Mouse (Mus musculus) midbrain, embryonic 11.5 days (tissue): ENCODE measurements at regions not wholly inside any gene's neighbourhood (a gene's known extent, or its start where the extent isn't known, plus 50 kb on each side); places are given as distances from the start of the nearest gene placed in this dataset.

Source experiments
- ATAC-seq: fragments of 200-750 bp; cut with Nextera tagmentation; 2 replicates; pipeline ENCODE4 v1.8.0; 2017; ENCODE audit warnings: moderate TSS enrichment, moderate library complexity; ENCODE audit not compliant: low FRiP score
- DNase-seq: peaks from one replicate; pipeline ENCODE4 v3.0.0; 2015; ENCODE audit warnings: low spot score; ENCODE audit errors: missing footprints
- H3K27ac ChIP-seq: fragments of 300-500 bp; sonication (generic); 2 replicates; pipeline ENCODE4 v1.5.1; 2014; ENCODE audit warnings: low read depth, low read length
- H3K27me3 ChIP-seq: fragments of 300-500 bp; sonication (generic); 2 replicates; pipeline ENCODE4 v1.6.1; 2014; ENCODE audit warnings: mild to moderate bottlenecking, low read length, moderate library complexity, mixed read lengths; ENCODE audit not compliant: control insufficient read depth, insufficient read depth
- H3K36me3 ChIP-seq: fragments of 300-500 bp; sonication (generic); 2 replicates; pipeline ENCODE4 v1.6.1; 2014; ENCODE audit warnings: mild to moderate bottlenecking, low read length, moderate library complexity, mixed read lengths; ENCODE audit not compliant: control insufficient read depth, insufficient read depth
- H3K4me1 ChIP-seq: fragments of 300-500 bp; sonication (generic); 2 replicates; pipeline ENCODE4 v1.6.1; 2014; ENCODE audit warnings: low read length; ENCODE audit not compliant: control insufficient read depth, insufficient read depth
- H3K4me2 ChIP-seq: fragments of 300-500 bp; sonication (generic); 2 replicates; pipeline ENCODE4 v1.6.1; 2014; ENCODE audit warnings: mild to moderate bottlenecking, moderate library complexity
- H3K4me3 ChIP-seq: fragments of 300-500 bp; sonication (generic); 2 replicates; pipeline ENCODE4 v1.5.1; 2014; ENCODE audit warnings: low read depth, low read length
- H3K9ac ChIP-seq: fragments of 300-500 bp; sonication (generic); 2 replicates; pipeline ENCODE4 v1.6.1; 2014; ENCODE audit warnings: low read length
- H3K9me3 ChIP-seq: fragments of 300-500 bp; sonication (generic); 2 replicates; pipeline ENCODE4 v1.6.1; 2016; ENCODE audit warnings: low read length; ENCODE audit not compliant: control insufficient read depth
- WGBS: fragments of 180-500 bp; shearing (Covaris S2); extraction: QIAGEN DNeasy Blood & Tissue Kit; methylation state at CpG from one replicate; pipeline ENCODE4 v1.1.7; 2014; 5-methylcytosine and 5-hydroxymethylcytosine counted together

- DNase-seq (no peak), ATAC-seq (no peak)
- Histone ChIP-seq H3K27me3 (no peaks in the 10 kb centered on the region), H3K4me3 (no peak overlapping the region), H3K9me3 (no peaks in the 10 kb centered on the region), H3K36me3 (no peaks in the 10 kb centered on the region), H3K9ac (no peak overlapping the region), H3K4me2 (no peak overlapping the region), H3K4me1 (no peaks in the 10 kb centered on the region), H3K27ac (no peak overlapping the region)
- 93% methylated on average over 4 of the region's 4 CpGs for WGBS
Measured at GRCm38 (mm10) chr12:97529556-97529955, 729.7 kb downstream of the Galc start.

- no peak for DNase-seq
- no peak for ATAC-seq
- Histone ChIP-seq H3K4me1 (no peaks in the 10 kb centered on the region), H3K36me3 (no peaks in the 10 kb centered on the region), H3K9me3 (no peaks in the 10 kb centered on the region), H3K27ac (no peak overlapping the region), H3K4me3 (no peak overlapping the region), H3K4me2 (no peak overlapping the region), H3K27me3 (no peaks in the 10 kb centered on the region), H3K9ac (no peak overlapping the region)
- WGBS, result 73% methylated on average over 1 of the region's 1 CpGs
Measured at GRCm38 (mm10) chr12:97525931-97526330, 733.3 kb downstream of the Galc start.

GRCm38 (mm10) chr12:97519834-97520489 is 739.3 kb downstream of the Galc start:
- no peak overlapping the region for H3K27ac ChIP-seq
- ATAC-seq (no peak), DNase-seq (no peak)
- no peak overlapping the region for H3K4me3 ChIP-seq
- WGBS, result 89% methylated on average over 4 of the region's 4 CpGs
- no peaks in the 10 kb centered on the region; the same call in 1 of the 2 replicates for H3K4me1 ChIP-seq
- no peaks in the 10 kb centered on the region for H3K36me3 ChIP-seq
- H3K27me3 ChIP-seq, result no peaks in the 10 kb centered on the region
- no peak overlapping the region for H3K4me2 ChIP-seq
- no peaks in the 10 kb centered on the region for H3K9me3 ChIP-seq
- H3K9ac ChIP-seq, result no peak overlapping the region

GRCm38 (mm10) chr12:97517534-97517933 is 741.7 kb downstream of the Galc start:
- H3K27me3 ChIP-seq, result no peaks in the 10 kb centered on the region
- no peak overlapping the region for H3K4me3 ChIP-seq
- DNase-seq (no peak), ATAC-seq (no peak)
- H3K36me3 ChIP-seq, result no peaks in the 10 kb centered on the region
- H3K4me1 ChIP-seq, result no peaks in the 10 kb centered on the region; the same call in 1 of the 2 replicates
- H3K4me2 ChIP-seq, result no peak overlapping the region
- no peak overlapping the region for H3K27ac ChIP-seq
- no peak overlapping the region for H3K9ac ChIP-seq
- WGBS, result 80% methylated on average over 2 of the region's 2 CpGs
- H3K9me3 ChIP-seq, result no peaks in the 10 kb centered on the region

GRCm38 (mm10) chr12:97515805-97516204 is 743.5 kb downstream of the Galc start:
- no peak for ATAC-seq
- 95% methylated on average over 5 of the region's 5 CpGs for WGBS

GRCm38 (mm10) chr12:97511866-97512265 is 747.4 kb downstream of the Galc start:
- Histone ChIP-seq H3K36me3 (no peaks in the 10 kb centered on the region), H3K4me3 (no peak overlapping the region), H3K27me3 (no peaks in the 10 kb centered on the region), H3K9me3 (no peaks in the 10 kb centered on the region), H3K9ac (no peak overlapping the region), H3K4me1 (no peaks in the 10 kb centered on the region; the same call in 1 of the 2 replicates), H3K27ac (no peak overlapping the region), H3K4me2 (no peak overlapping the region)
- DNase-seq, result no peak
- ATAC-seq, result peak; percentile 58; the same call in 1 of the 2 replicates
- WGBS, result 55% methylated on average over 9 of the region's 9 CpGs

More at GRCm38 (mm10) chr12:97515805-97516204, 743.5 kb downstream of the Galc start:
- H3K9me3 ChIP-seq, result no peaks in the 10 kb centered on the region
- H3K9ac ChIP-seq, result no peak overlapping the region
- H3K27ac ChIP-seq, result no peak overlapping the region
- no peaks in the 10 kb centered on the region for H3K27me3 ChIP-seq
- no peak overlapping the region for H3K4me3 ChIP-seq
- H3K36me3 ChIP-seq, result no peaks in the 10 kb centered on the region
- no peak overlapping the region for H3K4me2 ChIP-seq
- H3K4me1 ChIP-seq, result no peaks in the 10 kb centered on the region; the same call in 1 of the 2 replicates
- DNase-seq, result no peak

GRCm38 (mm10) chr12:97501441-97501840 is 757.8 kb downstream of the Galc start:
- no peaks in the 10 kb centered on the region for H3K27me3 ChIP-seq
- H3K9me3 ChIP-seq, result no peaks in the 10 kb centered on the region
- no peak for DNase-seq
- no peak overlapping the region for H3K9ac ChIP-seq
- no peak overlapping the region for H3K4me2 ChIP-seq
- H3K36me3 ChIP-seq, result no peaks in the 10 kb centered on the region
- 81% methylated on average over 2 of the region's 2 CpGs for WGBS
- no peak overlapping the region for H3K27ac ChIP-seq
- no peak overlapping the region for H3K4me3 ChIP-seq
- ATAC-seq, result no peak
- H3K4me1 ChIP-seq, result no peaks in the 10 kb centered on the region

GRCm38 (mm10) chr12:97483559-97483958 is 775.7 kb downstream of the Galc start:
- Histone ChIP-seq H3K4me2 (no peak overlapping the region), H3K36me3 (no peaks in the 10 kb centered on the region), H3K9ac (no peak overlapping the region), H3K4me1 (no peaks in the 10 kb centered on the region), H3K27me3 (no peaks in the 10 kb centered on the region), H3K9me3 (no peaks in the 10 kb centered on the region), H3K4me3 (no peak overlapping the region), H3K27ac (no peak overlapping the region)
- 78% methylated on average over 2 of the region's 2 CpGs for WGBS
- no peak for ATAC-seq
- DNase-seq, result no peak

- DNase-seq (peak; percentile 90), ATAC-seq (peak; percentile 23; the same call in 1 of the 2 replicates)
- Histone ChIP-seq H3K36me3 (no peaks in the 10 kb centered on the region), H3K27me3 (no peaks in the 10 kb centered on the region), H3K9me3 (no peaks in the 10 kb centered on the region), H3K4me3 (no peak overlapping the region), H3K27ac (no peak overlapping the region), H3K4me2 (no peak overlapping the region; the same call in 1 of the 2 replicates), H3K4me1 (peaks cover 17% of the 10 kb centered on the region; the same call in 1 of the 2 replicates), H3K9ac (no peak overlapping the region)
- WGBS, result 26% methylated on average over 11 of the region's 11 CpGs
Measured at GRCm38 (mm10) chr12:97476466-97477250, 782.6 kb downstream of the Galc start.
